Mouse (Mus musculus): ENCODE measurements around the gene Zic5.
A peak's percentile ranks its signal among the peaks of the same experiment; 100 is the strongest.

Gene Zic5

DNA sequence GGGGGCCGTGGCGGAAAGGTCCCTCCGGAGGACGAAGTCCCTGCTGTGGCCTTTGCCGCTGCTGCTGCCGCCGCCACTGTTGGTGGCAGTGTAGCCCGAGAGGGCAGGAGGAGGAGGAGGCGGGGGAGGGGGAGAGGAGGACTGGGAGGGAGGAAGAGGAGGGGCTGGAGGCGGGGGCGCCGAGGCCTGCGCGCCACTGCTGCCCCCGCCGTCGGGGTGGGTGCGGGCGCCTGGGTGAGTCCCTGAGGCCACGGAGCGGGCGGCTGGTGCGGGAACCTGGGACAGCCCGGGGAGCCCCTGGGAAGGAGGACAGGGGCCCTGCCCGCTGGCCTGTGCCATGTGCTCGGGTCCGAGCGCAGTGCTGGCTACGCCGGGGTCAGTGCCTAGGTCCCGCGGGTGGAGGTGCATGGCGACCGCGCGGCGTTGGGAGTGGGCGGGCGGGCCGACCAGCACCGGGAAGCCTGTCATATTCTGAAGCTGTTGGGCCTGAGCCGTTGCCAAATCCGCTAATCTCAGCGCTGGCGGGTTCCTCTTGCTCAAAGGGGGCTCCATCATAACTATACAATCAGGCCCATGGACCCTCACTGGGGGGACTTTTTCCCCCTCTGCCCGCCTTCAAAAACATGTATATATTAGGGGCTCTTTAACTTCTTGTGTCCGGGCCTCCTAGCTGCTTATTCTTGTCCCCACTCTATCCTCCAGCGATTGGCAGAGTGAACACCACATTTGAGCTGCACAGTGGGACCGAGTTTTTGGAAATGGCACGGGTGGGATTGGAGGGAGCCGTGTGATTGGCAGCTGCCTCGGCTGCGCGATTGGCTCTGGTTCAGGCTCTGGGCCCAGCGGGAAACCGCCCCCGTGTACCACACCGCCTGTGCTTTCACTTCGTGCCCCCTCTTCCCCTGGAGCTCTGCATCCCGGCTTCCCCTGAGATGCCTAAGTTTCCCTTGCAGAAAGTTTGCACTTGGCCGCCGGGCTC is at the start of gene Zic5:
TSS of gene Zic5 (minus strand) at position 915 of the 979 bp plus-strand sequence.
- DNase-seq (ENCODE audit: low read depth, low spot score), result no peak

GRCm38 (mm10) chr14:122513511-122514036 is 48.1 kb upstream of the Zic5 start:
- peak; percentile 75 for DNase-seq (ENCODE audit: low read depth, low spot score)

DNA sequence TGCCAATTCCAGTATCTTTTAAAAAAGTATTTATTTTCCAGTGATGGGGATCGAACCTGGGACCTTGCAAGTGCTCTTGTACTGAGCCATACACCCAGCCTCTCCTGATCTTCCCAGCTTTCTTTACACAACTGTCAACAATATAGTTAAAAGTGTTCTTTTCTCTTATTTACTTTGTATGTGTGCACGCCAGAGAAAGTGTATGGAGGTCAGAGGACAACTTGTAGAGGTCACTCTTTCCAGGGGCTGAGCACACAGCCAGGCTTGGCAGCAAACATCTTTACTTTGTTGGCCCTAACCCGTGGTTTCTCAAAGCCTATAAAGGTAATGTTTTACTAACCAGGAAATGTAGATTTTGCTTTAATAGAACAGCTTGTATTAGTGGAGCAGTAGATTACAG is 46.0 kb upstream of the Zic5 start:
- DNase-seq (ENCODE audit: low read depth, low spot score), result no peak

DNA sequence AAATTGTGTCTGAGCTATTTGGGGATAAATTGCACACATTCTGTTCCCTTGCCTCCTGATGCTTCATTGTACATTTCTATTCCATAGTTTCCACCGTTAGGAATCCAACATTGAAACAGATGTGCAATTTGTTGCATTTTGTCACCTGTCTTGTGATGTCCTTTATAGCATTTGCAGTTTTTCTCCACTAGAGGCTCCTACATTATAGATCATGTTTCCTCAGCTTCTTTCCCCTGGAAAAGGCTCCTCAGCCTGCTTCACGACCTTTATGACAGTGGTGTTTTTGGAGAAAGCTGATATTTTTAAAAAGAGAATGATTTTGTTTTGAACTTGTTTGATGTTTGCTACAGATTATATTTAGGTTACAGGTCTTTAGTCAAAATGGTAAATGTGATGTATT is 43.6 kb upstream of the Zic5 start:
- DNase-seq (ENCODE audit: low read depth, low spot score), result peak; percentile 46

DNA sequence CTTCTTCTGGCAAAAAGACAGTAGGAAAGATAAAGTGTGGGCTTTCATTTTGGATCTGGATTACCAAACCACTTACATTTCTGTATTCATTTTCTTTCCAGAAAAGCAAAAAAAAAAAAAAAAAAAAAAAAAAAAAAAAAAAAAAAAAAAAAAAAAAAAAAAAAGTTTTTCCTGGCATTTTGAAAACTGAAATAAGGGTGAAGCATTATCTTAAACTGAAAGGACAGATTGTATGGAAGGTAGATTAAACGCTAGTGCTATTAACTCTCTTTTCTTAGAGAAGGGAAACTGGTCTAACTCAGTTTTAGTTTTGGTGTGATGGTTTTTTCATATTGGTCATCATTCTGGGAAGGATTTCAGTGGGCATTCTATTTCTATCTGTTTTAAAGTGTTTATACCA is 26.5 kb upstream of the Zic5 start:
- no peak for DNase-seq (ENCODE audit: low read depth, low spot score)

- no peak for DNase-seq (ENCODE audit: low read depth, low spot score)
Measured at GRCm38 (mm10) chr14:122491521-122491920, 26.0 kb upstream of the Zic5 start.

DNA sequence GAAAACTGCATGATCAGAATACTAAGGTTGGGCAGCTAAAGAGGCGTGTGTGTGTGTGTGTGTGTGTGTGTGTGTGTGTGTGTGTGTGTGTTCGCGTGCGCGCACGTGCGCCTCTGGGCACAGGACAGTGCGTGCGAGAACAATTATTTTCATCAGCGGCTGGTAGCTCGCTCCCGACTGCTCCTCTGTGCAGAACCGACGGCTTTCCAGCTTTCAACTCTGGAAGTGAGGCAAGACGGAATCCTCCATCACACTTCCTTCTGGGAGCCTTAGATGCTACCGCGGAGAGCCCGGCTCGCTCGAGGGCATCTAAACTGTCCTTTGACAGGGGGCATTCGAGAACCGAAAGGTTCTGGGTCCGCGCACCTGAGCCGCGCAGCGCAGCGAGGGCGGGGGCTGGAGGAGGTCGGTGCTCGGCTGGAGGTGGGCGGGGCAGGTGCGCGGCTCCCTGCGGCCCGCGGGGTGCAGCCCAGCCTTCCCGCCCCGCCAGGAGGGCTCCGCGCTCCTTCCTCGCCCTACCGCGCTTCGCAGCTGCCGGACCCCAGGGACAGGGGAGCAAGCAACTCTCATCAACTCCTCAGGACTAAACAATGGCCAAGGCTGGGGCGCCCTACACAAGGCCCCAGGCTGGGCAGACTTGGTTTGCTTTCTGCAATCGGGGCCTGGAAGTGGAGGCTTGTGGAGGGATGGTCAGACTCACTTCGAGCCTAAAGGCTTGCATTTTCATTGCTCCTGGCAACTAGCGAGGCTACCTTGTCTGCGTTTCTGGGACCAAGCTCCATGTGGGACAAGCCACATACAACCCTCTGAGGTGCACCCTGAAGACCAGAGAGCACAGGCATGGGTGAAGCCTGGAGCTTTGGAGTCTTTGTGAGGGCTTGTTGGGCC is 25.2 kb upstream of the Zic5 start, which contains the start of gene Gm10837:
TSS of gene Gm10837 (plus strand) at position 146 of the 888 bp plus-strand sequence.
- DNase-seq (ENCODE audit: low read depth, low spot score), result no peak

DNA sequence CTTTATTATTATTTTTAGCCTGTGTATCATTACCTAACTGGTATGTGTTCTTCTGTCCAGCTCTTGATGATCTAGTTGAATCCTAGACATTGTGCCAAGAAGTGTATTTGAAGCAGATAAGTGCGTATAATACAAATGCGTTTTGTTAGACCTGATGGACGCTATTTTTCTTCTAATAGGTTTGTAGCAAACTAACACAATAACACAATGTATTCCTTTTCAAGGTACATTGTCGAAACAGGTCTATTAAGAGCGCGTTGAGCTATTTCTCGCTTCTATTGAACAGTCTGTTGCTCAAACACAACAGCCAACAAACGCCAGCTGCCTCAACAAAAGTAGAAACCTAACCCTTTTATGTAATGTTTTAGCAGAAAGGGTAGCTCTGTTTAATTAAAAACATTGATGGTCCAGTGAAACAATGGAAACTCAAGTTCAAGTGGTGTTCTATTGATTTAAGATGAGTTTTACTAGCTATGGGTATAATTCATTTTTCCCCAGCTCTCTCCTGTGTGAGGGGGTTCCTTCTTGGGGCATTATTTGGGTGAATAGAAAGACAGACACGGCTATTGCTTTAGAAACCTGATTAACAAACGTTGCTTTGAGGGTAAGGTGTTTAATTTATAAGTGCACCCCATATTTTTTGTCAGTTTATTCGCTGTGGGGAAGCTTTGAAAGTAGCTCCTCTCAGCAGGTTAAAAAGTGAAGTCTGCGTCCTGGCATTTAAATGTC is 24.4 kb upstream of the Zic5 start:
- no peak for DNase-seq (ENCODE audit: low read depth, low spot score)

- no peak for DNase-seq (ENCODE audit: low read depth, low spot score)
Measured at GRCm38 (mm10) chr14:122489041-122489440, 23.6 kb upstream of the Zic5 start.

DNA sequence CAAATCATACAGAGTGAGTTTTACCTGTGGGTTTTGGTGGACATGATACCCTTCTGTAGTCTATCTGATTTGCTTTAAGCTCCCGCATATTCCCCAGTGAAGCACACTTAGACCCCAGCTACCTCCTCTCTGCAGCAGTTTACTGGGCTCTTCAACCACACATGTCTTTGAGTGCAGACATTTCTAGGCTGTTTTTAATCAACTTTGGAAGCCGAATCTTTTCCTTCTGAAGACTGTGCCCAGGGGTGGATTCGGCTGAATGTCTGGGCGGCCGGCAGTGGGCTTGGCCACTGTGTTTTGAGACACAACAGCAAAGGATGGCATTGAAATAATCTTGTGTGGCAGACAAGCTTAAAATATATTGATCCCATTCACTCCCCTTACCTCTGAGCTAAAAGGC is 21.9 kb upstream of the Zic5 start:
- DNase-seq (ENCODE audit: low read depth, low spot score), result no peak

DNA sequence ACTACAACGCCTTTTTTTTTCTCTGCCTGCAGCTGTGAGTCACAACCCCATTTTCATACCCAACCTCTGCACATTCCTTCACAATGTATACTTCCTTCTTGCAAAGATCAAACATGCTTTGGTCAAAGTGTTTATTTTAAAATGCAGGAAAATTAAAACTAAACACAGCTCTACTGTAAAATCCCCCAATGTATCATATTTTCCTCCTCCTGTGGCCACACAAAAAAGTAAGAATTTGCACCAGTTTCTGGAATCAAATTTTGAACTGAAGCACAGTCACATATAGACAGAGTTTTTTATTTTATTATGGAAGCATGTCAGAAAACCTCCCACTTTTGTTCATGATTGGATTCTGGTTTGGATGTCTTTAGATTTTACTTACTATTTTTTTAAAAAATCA is 21.1 kb upstream of the Zic5 start:
- peak; percentile 22 for DNase-seq (ENCODE audit: low read depth, low spot score)

DNA sequence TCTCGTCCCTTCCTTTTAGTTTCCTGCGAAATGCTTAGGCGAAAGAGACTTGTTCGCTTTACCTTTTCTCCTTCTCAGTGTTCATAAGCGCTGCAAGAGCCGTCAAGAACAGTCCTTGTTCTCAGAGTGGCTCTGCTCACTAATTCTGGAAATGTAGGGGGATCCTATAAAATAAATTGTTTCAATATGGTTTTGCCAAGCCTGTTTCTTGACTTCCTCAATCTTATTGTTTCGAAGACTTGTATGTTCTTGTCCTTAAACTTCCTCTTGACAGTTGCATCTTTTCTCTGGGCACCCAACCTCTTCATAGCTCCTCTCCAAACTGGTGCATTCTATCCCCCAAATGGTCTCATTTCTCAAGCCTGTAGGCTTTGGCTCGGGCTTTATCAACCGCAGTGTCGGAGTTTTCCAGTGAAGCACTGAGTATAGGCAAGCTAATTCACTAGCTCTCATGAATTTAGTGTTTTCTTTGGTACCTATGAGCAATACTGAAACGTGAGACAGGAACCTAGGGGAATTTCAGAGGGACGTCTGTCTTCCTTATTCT is 20.2 kb upstream of the Zic5 start:
- DNase-seq (ENCODE audit: low read depth, low spot score), result no peak

DNA sequence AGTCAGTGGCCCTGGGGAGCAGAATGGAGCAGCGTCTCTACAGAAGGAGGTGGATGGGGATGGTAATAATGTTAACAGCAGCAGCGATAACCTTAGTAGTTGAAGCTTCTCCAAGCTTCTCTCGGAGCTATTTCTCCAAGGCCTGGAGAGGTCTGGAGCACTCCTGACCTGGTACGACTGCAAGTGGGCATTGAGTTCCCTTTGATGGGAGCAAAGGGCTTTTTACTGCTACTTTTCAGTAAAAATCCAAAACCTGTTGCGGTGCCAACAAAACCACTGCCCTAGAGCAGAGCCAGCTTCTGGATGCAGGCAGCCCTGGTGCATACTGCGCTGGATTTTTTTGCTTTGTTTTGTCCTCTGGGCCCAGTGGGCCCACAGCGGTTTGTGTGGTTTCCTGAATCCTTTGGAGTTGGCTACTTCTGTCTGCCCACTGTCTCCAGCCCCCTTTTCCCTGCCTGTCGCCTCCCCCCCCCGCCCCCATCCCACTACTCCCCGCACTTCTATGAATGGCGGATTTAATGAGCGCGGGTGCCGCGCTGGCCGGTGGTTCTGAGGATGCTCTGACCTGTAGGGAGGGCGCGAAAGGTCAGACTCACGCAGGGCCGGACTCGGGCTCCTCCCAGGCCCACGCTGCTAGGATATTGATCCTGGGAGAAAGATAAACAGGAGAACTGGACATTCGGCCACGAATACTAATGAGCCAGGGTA is 19.5 kb upstream of the Zic5 start:
- no peak for DNase-seq (ENCODE audit: low read depth, low spot score)

- DNase-seq (ENCODE audit: low read depth, low spot score), result no peak
Measured at GRCm38 (mm10) chr14:122484458-122484843, 19.0 kb upstream of the Zic5 start.

- DNase-seq (ENCODE audit: low read depth, low spot score), result no peak
Measured at GRCm38 (mm10) chr14:122483556-122484421, 18.3 kb upstream of the Zic5 start.

- DNase-seq (ENCODE audit: low read depth, low spot score), result no peak
Measured at GRCm38 (mm10) chr14:122483024-122483385, 17.5 kb upstream of the Zic5 start.

GRCm38 (mm10) chr14:122482081-122483023 is 16.9 kb upstream of the Zic5 start:
- DNase-seq (ENCODE audit: low read depth, low spot score), result no peak

- no peak for DNase-seq (ENCODE audit: low read depth, low spot score)
Measured at GRCm38 (mm10) chr14:122481181-122481580, 15.7 kb upstream of the Zic5 start.
